8 mouse cellular contexts compared by ENCODE assay signal in the genomic region with DNA sequence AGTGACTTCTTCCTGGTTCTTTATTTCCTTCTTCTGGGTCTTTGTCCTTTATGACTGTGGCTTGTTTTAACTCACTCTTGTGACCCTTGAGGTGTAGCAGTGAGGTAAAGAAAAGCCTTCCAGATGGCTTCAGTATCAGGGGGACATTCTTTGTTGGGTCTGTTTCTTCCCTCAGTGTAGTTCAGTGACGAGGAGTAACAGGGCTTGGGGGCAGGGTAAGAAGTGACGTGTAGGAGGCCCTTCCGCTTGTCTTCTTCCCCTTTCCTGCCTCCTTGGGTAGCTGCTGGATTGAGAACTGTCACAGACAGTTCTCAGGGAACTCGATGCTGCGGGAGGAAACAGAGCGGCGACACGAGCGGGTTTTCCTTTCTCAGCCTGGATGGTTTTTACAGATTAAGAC. TPM values are rescaled to one million over a fixed set of nuclear protein-coding genes. Genes with fewer than 3 reads are reported as not detected.
DNase-seq lines count a peak whose midpoint lies in the region; ATAC-seq lines count a peak whose summit lies in the region.

No protein-coding gene starts in this region.

- DNase-seq in adrenal gland, adult 2 months: peak; percentile 42
- DNase-seq in adrenal gland, adult 18-20 months (ENCODE audit: low spot score in 2 of 2): no peak
- DNase-seq in forelimb bud, embryonic 11.5 days (ENCODE audit: low read depth, low spot score): peak; percentile 23
- peak; percentile 38 for DNase-seq in kidney, postnatal 10 days
- peak; percentile 49 to 57 for DNase-seq in thymus, postnatal 36 days
- no peak for DNase-seq in urinary bladder, adult 18-20 months (ENCODE audit: low spot score in 2 of 2)

- ATAC-seq in CD4-positive, CD25-positive, alpha-beta regulatory T cell, adult 4 months: peak; percentile 87
- peak; percentile 97 for ATAC-seq in megakaryocyte, adult 5-6 weeks (ENCODE audit: poor library complexity, severe bottlenecking)

RNA-seq across cellular contexts. Expression of a gene that starts 43.0 kb away (rescaled TPM):
- 10 to 100 TPM; 49.2 to 81.7 TPM for total RNA-seq in adrenal gland, adult 2 months (2021)
- polyA plus RNA-seq in adrenal gland, adult 2 months (2012; rRNA removed): 16.2 and 21.9 TPM in 2 replicates
- 10 to 100 TPM; 57.1 to 70.4 TPM for total RNA-seq in adrenal gland, adult 18-20 months (2021)
- 10 to 100 TPM; 53.4 to 61.7 TPM for polyA plus RNA-seq in CD4-positive, CD25-positive, alpha-beta regulatory T cell, adult 4 months (2017; shearing (Covaris generic))
- 64.2 and 73.2 TPM in 2 replicates for total RNA-seq in megakaryocyte, adult 5-6 weeks (2015)
- 34.2 and 34.5 TPM in 2 replicates for total RNA-seq in megakaryocyte, adult 5-6 weeks (2017)

Comparison
In these comparisons a context has a peak if more than half of its experiments do, and no peak if none do; other contexts are left out.
1. DNase-seq: peak in adrenal gland, adult 2 months (single experiment), forelimb bud, embryonic 11.5 days (single experiment), kidney, postnatal 10 days (single experiment) and thymus, postnatal 36 days (2 of 2); none in adrenal gland, adult 18-20 months (0 of 2) and urinary bladder, adult 18-20 months (0 of 2).